Mouse (Mus musculus): ENCODE results near the gene Dzip1l. TPM values are rescaled to one million over a fixed set of nuclear protein-coding genes. Genes with fewer than 3 reads are reported as not detected.
"Not testable (repeated sequence)": the region's sequence is repeated elsewhere in the genome, so short reads cannot be mapped to it uniquely, and the experiment has no call there.

Dzip1l gene
- under 1 TPM in 2 of 26 experiments, not detected in 24; 0.18 to 0.70 TPM for total RNA-seq (2018; cell fraction: chromatin; rRNA removed)
- total RNA-seq (2018; cell fraction: cytosol; rRNA removed), result not detected
- not detected for total RNA-seq (2018; cell fraction: nucleus; rRNA removed)
- polyA plus RNA-seq (2018), result not detected in 3 replicates

GRCm38 (mm10) chr9:99629281-99630011 lies at the start of gene Dzip1l:
TSS of gene Dzip1l (plus strand) at chr9:99629496.
- H3K79me2 ChIP-seq (ENCODE audit: inconsistent target), result no peaks in the 10 kb centered on the region
- H3K4me3 ChIP-seq (ENCODE audit: inconsistent target), result no peak within 1 kb of the TSS
- H3K27ac ChIP-seq, result no peak within 1 kb of the TSS
- no peaks in the 10 kb centered on the region for H3K36me3 ChIP-seq (ENCODE audit: inconsistent target)
- WGBS (ENCODE audit: missing documents), result 8% methylated on average over 43 of the region's 44 CpGs

GRCm38 (mm10) chr9:99580655-99581054 lies 48.6 kb upstream of the Dzip1l start:
- no peak overlapping the region for H3K4me3 ChIP-seq (ENCODE audit: inconsistent target)
- peaks cover 48% of the 10 kb centered on the region for H3K36me3 ChIP-seq (ENCODE audit: inconsistent target)
- peaks cover 43% of the 10 kb centered on the region for H3K79me2 ChIP-seq (ENCODE audit: inconsistent target)
- 44% methylated on average over 2 of the region's 2 CpGs for WGBS (ENCODE audit: missing documents)
- no peak overlapping the region for H3K27ac ChIP-seq

GRCm38 (mm10) chr9:99587505-99588202 lies 41.6 kb upstream of the Dzip1l start:
- Histone ChIP-seq H3K79me2 (ENCODE audit: inconsistent target) (no peaks in the 10 kb centered on the region), H3K4me3 (ENCODE audit: inconsistent target) (no peak overlapping the region), H3K27ac (no peak overlapping the region), H3K36me3 (ENCODE audit: inconsistent target) (peaks cover 11% of the 10 kb centered on the region)
- WGBS (ENCODE audit: missing documents), result 39% methylated on average over 8 of the region's 8 CpGs

- Histone ChIP-seq H3K36me3 (ENCODE audit: inconsistent target) (no peaks in the 10 kb centered on the region), H3K79me2 (ENCODE audit: inconsistent target) (no peaks in the 10 kb centered on the region), H3K27ac (no peak overlapping the region), H3K4me3 (ENCODE audit: inconsistent target) (no peak overlapping the region)
- WGBS (ENCODE audit: missing documents), result 40% methylated on average over 8 of the region's 8 CpGs
Measured at GRCm38 (mm10) chr9:99591144-99591543, 38.2 kb upstream of the Dzip1l start.

- not testable (repeated sequence) for H3K36me3 ChIP-seq (ENCODE audit: inconsistent target); H3K79me2 ChIP-seq (ENCODE audit: inconsistent target); H3K27ac ChIP-seq; H3K4me3 ChIP-seq (ENCODE audit: inconsistent target)
- WGBS (ENCODE audit: missing documents), result 96% methylated on average over 6 of the region's 6 CpGs
Measured at GRCm38 (mm10) chr9:99599127-99599526, 30.2 kb upstream of the Dzip1l start.

GRCm38 (mm10) chr9:99603566-99603965 lies 25.7 kb upstream of the Dzip1l start:
- 78% methylated on average over 2 of the region's 2 CpGs for WGBS (ENCODE audit: missing documents)
- H3K79me2 ChIP-seq (ENCODE audit: inconsistent target), result no peaks in the 10 kb centered on the region
- H3K27ac ChIP-seq, result no peak overlapping the region
- H3K4me3 ChIP-seq (ENCODE audit: inconsistent target), result no peak overlapping the region
- H3K36me3 ChIP-seq (ENCODE audit: inconsistent target), result no peaks in the 10 kb centered on the region

GRCm38 (mm10) chr9:99612202-99612601 lies 17.1 kb upstream of the Dzip1l start, which contains the start of gene A4gnt:
TSS of gene A4gnt (plus strand) at chr9:99612502.
- H3K27ac ChIP-seq, result no peak within 1 kb of the TSS
- no peaks in the 10 kb centered on the region for H3K79me2 ChIP-seq (ENCODE audit: inconsistent target)
- WGBS (ENCODE audit: missing documents), result 41% methylated on average over 2 of the region's 2 CpGs
- H3K36me3 ChIP-seq (ENCODE audit: inconsistent target), result no peaks in the 10 kb centered on the region
- no peak within 1 kb of the TSS for H3K4me3 ChIP-seq (ENCODE audit: inconsistent target)

GRCm38 (mm10) chr9:99619688-99620087 lies 9.6 kb upstream of the Dzip1l start:
- Histone ChIP-seq H3K79me2 (ENCODE audit: inconsistent target) (no peaks in the 10 kb centered on the region), H3K27ac (no peak overlapping the region), H3K4me3 (ENCODE audit: inconsistent target) (no peak overlapping the region), H3K36me3 (ENCODE audit: inconsistent target) (no peaks in the 10 kb centered on the region)
- 97% methylated on average over 7 of the region's 8 CpGs for WGBS (ENCODE audit: missing documents)

GRCm38 (mm10) chr9:99620196-99620595 lies 9.1 kb upstream of the Dzip1l start:
- H3K4me3 ChIP-seq (ENCODE audit: inconsistent target), result no peak overlapping the region
- no peaks in the 10 kb centered on the region for H3K79me2 ChIP-seq (ENCODE audit: inconsistent target)
- H3K27ac ChIP-seq, result no peak overlapping the region
- no peaks in the 10 kb centered on the region for H3K36me3 ChIP-seq (ENCODE audit: inconsistent target)
- WGBS (ENCODE audit: missing documents), result 96% methylated on average over 11 of the region's 11 CpGs

- Histone ChIP-seq H3K4me3 (ENCODE audit: inconsistent target) (no peak overlapping the region), H3K36me3 (ENCODE audit: inconsistent target) (no peaks in the 10 kb centered on the region), H3K27ac (no peak overlapping the region), H3K79me2 (ENCODE audit: inconsistent target) (no peaks in the 10 kb centered on the region)
- 93% methylated on average over 1 of the region's 1 CpGs for WGBS (ENCODE audit: missing documents)
Measured at GRCm38 (mm10) chr9:99622034-99622433, 7.3 kb upstream of the Dzip1l start.

GRCm38 (mm10) chr9:99622966-99623365 lies 6.3 kb upstream of the Dzip1l start:
- Histone ChIP-seq H3K36me3 (ENCODE audit: inconsistent target) (no peaks in the 10 kb centered on the region), H3K4me3 (ENCODE audit: inconsistent target) (no peak overlapping the region), H3K27ac (no peak overlapping the region), H3K79me2 (ENCODE audit: inconsistent target) (no peaks in the 10 kb centered on the region)
- 74% methylated on average over 2 of the region's 2 CpGs for WGBS (ENCODE audit: missing documents)

GRCm38 (mm10) chr9:99624117-99624516 lies 5.2 kb upstream of the Dzip1l start:
- 83% methylated on average over 6 of the region's 6 CpGs for WGBS (ENCODE audit: missing documents)
- Histone ChIP-seq H3K36me3 (ENCODE audit: inconsistent target) (no peaks in the 10 kb centered on the region), H3K27ac (no peak overlapping the region), H3K79me2 (ENCODE audit: inconsistent target) (no peaks in the 10 kb centered on the region), H3K4me3 (ENCODE audit: inconsistent target) (no peak overlapping the region)

GRCm38 (mm10) chr9:99628581-99628980 lies 715 bp upstream of the Dzip1l start:
- H3K27ac ChIP-seq, result no peak overlapping the region
- no peaks in the 10 kb centered on the region for H3K36me3 ChIP-seq (ENCODE audit: inconsistent target)
- 92% methylated on average over 4 of the region's 4 CpGs for WGBS (ENCODE audit: missing documents)
- H3K4me3 ChIP-seq (ENCODE audit: inconsistent target), result no peak overlapping the region
- H3K79me2 ChIP-seq (ENCODE audit: inconsistent target), result no peaks in the 10 kb centered on the region

- Histone ChIP-seq H3K4me3 (ENCODE audit: inconsistent target) (no peak overlapping the region), H3K79me2 (ENCODE audit: inconsistent target) (no peaks in the 10 kb centered on the region), H3K27ac (no peak overlapping the region), H3K36me3 (ENCODE audit: inconsistent target) (no peaks in the 10 kb centered on the region)
- 21% methylated on average over 11 of the region's 11 CpGs for WGBS (ENCODE audit: missing documents)
Measured at GRCm38 (mm10) chr9:99630071-99630470, 775 bp downstream of the Dzip1l start.

- Histone ChIP-seq H3K27ac (no peak overlapping the region), H3K79me2 (ENCODE audit: inconsistent target) (no peaks in the 10 kb centered on the region), H3K36me3 (ENCODE audit: inconsistent target) (no peaks in the 10 kb centered on the region), H3K4me3 (ENCODE audit: inconsistent target) (no peak overlapping the region)
- 74% methylated on average over 9 of the region's 9 CpGs for WGBS (ENCODE audit: missing documents)
Measured at GRCm38 (mm10) chr9:99630528-99631125, 1.3 kb downstream of the Dzip1l start.
